Mouse (Mus musculus) mouse trophoblast stem cell (cell line): ENCODE measurements around the gene Amigo1.

Experiments
- in situ Hi-C, 2 experiments: fragments of 300-500 bp; cut with MseI, MboI; formaldehyde crosslinking; loops; 2 replicates in 1 of 2; 3 replicates in 1 of 2; pipeline ENCODE4 v1.15.1; 2025

The Amigo1 gene

DNA sequence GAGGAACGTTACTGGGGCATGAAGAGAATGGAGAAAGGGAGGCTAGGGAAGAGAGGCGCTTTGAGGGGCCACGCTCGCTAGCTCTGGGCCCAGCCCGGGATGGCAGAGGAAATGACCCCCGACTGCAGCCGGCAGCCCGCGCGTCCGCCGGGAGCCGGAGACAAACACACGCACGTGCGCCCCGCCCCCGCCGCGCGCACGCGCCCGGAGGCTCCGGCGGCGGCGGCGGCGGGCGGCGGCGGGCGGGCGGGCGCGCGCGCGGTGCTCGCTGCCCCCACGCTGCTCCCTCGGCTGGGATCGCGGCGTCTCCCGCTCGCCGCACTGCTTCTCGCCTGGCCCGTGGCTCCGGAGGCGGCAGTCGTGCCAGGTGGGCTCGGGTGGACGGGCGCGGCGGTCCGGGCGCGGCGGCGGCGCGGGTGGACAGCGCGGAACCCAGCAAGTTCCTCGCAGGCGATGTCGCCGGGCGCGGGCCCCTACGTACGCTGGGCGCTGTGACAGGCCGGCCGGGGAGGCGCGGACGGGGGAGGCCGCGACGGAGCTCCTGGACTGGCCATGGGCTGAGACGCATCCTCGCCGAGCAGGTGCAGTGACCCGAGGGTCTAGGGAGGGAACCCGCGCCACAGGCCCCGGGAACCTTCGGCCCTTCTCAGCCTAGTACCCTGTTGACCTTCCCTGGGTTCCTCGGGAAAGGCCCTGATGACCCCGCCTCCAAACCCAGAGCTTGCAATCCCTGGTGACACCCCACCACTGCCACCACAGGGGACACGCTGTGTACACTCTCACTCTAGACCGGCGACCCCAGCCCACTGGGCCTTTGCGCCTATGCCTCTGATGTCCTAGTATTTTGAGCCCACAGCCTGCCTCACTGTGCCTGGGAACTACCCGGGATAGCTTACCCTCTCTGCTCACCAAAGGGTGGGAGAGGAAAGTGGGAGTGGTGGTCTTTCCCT lies at the start of gene Amigo1:
Gene Amigo1, plus strand, starts transcription at position 238 of the 950 bp plus-strand sequence.
- in situ Hi-C loops: no loop called here

DNA sequence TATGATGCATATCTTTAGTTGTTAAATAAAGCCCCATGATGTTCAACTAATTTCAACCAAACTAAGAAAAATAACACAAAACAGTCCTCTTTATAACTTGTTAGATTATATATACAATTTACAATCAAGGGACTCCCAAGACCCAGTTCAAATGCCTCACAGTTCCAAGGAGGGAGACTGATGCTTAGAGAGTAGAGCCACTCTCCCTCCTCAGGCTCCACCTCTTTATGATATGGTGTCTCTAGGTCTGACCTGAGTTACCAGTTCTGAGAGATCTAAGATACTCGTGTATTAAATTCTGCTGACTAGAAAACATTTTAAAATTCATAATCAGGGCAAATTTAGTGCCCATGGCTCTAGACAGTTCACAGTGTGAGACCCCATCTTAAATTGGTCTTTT lies 47.0 kb upstream of the Amigo1 start:
- in situ Hi-C loops: no loop called here

DNA sequence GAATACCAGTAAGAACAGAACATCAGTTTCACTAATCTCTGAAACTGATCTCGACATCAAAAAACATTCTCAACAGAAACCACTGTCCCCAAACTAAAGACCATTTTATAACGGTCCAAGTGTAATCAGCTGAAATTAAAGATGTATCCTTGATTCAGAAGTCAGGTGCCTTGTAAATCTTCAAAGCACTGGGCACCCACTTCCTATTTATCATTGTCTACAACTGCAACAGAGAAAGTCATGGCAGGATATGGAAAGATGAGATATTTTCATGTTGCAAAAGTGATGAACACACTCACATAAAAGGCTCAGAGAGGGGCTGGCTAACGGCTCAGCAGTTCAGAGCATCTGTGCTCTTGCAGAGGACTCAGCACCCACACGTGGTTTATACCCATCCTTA lies 45.3 kb upstream of the Amigo1 start:
- in situ Hi-C loops: no loop called here

DNA sequence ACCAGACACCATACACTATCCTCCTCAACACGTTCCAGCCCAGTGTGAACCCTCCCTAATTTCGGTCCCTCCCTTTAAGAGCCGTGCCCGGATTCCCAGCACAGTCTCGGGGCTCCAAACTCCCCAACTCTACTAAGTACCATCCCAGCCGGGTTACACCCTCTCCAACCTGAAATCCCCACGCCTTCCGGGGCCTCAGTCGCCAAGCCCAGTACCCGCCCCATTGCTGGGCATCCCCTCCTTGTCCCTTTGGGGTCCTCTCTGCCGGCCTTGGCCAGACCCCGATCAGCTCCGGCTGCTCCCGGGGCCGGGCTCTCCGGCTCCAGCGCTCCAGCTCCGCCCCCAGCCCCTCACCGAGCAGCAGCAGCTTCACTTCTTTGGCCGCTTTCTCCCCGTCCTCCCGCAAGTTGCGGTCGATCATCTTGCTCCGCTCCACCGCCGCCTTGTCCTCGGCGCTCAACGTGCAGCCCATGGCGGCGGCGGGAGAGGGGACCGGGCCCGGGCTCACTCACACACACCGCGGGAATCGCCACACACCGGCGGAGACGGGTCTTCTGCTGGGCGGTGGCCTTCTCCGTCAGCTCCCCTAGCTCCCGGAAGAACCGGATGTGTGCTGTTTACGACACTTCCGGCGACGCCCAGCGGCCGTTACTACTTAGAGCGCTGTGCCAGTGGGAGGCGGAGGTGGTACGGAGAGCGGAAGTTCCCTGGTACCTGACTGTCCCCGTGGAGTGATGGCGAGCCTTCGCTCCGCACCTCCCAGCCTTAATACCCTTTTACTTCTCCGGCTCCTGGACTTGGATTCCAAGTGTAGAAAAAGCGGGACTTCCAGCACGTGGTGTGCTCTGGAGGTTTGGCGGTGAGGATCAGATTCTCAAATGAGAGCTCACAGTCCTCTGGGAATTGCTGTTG lies 40.3 kb upstream of the Amigo1 start, which contains the start of gene Gnai3:
Gene Gnai3, minus strand, starts transcription at position 613 of the 912 bp plus-strand sequence.
- in situ Hi-C loops: loop anchor here (5.0 kb wide), 2 partner anchors 63 to 73 kb away; no protein-coding TSS in a partner anchor

DNA sequence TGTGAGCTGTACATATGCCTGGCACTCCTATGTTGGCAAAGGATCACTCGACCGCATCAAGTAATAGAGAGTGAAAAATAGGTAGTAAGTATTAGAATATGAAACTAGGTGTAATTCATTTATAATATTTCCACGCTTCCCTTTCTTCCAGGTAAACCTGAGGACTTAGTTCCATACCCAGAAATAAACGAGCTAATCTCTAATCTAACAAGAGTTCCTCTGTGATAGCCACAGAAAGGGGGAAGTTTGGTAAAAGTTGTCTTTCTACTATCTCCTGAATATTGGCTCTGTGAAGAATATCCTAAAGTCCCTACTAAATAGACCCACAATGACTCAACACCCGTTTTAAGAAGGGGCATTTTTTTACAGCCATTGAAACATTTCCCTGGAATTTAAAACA lies 39.5 kb upstream of the Amigo1 start:
- in situ Hi-C loops: loop anchor here (5.0 kb wide), 2 partner anchors 64 to 74 kb away; no protein-coding TSS in a partner anchor

DNA sequence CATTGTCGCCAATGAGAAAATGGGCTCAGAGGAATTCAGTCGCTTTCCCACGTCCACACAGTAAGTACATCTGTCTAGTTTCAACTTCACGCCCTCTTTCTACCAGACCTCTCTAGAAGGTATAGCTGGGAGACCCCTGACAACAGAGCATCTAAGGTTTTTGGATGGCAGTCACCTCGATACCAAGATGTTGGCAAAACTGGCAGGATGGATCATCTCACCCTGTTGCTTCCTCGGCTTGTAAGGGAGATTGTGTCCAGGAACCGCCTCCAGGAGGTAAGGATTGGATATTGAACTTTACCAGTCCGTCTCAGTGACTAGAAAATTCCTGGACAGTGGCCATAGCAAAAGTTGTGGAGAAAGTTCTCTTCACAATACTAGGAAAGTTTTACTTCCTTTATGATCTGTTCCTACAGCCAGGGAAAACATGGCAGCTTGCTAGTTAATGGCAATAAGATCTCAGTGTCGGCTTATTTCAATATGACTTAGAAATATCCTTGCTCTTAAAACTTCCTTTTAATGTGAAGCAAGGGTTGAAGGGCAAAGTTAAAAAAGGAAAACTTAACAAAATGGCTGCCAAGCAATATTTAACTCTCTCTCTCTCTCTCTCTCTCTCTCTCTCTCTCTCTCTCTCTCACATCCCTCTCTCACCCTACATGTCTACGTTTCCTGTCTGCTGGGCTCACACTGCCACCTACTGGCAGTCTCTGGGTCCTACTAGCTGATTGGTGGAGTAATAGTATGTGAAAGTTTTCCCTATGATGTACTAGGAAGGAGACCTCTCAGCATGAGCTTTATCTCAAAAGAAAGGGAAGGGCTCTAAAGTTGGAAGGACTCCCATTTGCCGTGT lies 38.5 kb upstream of the Amigo1 start:
- in situ Hi-C loops: loop anchor here (5.0 kb wide), 2 partner anchors 65 to 75 kb away; no protein-coding TSS in a partner anchor

DNA sequence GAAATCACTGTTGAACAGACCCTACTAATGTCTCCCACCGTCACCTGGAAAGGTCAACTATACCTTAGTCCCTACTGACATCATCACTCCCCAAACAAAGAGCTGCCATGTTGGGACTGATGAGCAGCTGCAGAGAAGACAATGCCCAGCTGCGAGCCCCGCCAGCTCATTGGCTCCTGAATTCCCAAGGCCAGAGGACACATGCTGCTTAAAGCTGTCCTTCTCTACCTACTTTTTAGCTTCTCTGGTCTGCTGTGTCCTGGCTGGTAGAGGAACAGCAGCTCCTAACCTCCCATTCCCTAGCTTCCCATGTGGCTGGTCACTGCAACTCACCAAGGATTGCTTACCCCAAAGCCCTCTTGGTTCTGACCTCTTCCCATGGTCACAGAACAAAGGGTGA lies 33.8 kb upstream of the Amigo1 start:
- in situ Hi-C loops: no loop called here

DNA sequence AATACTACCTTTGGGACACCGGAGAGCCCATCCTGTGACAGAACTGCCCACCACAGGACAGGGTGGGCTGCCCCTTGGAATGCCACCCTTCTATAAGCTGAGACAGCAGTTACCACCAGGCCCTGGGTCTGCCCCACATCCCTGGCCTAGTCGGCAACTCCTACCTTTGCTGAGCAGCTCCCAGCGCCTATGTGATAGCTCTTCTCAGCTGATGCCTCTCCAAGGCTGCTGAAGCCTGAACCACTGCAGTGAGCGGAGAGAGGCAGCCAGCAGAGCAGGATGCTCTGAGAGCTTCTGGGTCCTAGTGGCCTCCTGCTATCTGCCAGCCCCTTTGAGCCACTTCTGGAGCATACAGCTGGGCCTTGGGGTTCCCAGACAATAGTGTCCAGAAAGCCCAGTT lies 31.5 kb upstream of the Amigo1 start, which contains the start of gene Gpr61:
Gene Gpr61, minus strand, starts transcription at position 227 of the 400 bp plus-strand sequence.
- in situ Hi-C loops: no loop called here

DNA sequence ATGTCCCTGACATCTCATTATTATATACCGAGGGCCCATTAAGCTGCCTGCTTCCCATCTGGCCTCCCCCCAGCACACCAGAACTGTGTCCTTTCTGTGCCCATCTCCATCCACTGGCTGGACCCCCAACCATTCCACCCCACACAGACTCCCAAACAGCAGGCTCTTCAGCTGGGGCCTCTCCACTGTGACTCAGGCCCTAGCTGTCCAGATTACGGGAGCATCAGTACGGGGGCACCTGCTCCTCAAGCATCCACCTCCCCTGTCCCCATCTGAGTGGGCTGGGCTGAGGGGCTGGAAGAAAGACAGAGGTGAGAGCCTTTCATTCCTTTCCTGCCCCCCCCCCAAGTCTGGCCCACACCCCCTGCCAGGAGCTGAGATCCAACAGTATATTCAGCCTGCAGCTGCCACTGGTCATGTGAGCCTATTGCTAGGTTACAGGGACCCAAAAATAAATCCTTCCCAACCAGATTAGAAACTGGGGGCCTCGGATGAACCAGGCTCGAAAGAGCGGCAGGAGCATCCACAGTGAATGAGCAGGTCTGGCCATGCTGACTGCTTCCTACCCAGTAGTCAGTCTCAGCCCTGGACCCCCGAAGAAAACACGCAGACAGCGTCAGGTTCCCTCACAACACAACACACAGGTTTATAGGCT lies 27.6 kb upstream of the Amigo1 start:
- in situ Hi-C loops: no loop called here

DNA sequence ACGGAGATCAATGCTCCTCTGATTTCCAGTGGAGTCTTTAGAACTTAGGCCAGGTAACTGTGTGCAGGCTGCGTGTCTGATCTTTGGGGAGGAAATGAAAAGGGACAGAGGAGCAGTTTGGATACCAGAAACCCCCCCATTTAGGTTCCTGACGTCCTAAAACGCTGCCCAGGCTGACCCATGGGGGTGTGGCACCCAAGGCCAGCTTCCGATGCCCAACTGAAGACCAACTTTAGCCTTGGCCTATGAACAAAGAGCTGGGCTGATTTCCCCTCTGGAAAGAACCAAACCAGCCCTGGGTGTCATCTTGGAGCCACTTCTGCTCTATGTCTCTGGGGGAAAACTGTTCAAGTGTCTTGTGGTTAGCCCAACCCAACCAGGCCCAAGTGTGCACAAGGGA lies 22.0 kb upstream of the Amigo1 start:
- in situ Hi-C loops: loop anchor here (10.0 kb wide), 1 partner anchor 71 kb away; no protein-coding TSS in a partner anchor

DNA sequence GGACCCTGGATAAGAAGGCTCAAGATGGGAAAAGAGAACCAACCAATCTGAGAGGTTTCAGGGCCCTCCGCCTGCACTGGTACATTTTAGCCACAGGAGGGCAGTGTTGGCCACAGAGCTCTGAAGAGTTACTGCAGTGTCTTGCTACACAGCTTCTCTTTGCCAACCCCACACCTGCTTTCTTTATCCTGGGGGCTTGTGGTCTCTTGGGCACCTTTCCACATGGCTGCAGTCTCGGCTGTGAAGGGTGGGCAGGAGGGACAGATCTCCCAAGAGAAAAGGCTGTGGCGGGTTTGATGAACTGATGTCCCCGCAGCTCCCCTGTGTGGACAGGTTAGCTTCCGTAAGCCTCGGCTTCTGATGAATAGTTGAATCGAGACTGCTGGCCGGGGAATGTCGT lies 21.3 kb upstream of the Amigo1 start:
- in situ Hi-C loops: loop anchor here (10.0 kb wide), 1 partner anchor 70 kb away; no protein-coding TSS in a partner anchor

DNA sequence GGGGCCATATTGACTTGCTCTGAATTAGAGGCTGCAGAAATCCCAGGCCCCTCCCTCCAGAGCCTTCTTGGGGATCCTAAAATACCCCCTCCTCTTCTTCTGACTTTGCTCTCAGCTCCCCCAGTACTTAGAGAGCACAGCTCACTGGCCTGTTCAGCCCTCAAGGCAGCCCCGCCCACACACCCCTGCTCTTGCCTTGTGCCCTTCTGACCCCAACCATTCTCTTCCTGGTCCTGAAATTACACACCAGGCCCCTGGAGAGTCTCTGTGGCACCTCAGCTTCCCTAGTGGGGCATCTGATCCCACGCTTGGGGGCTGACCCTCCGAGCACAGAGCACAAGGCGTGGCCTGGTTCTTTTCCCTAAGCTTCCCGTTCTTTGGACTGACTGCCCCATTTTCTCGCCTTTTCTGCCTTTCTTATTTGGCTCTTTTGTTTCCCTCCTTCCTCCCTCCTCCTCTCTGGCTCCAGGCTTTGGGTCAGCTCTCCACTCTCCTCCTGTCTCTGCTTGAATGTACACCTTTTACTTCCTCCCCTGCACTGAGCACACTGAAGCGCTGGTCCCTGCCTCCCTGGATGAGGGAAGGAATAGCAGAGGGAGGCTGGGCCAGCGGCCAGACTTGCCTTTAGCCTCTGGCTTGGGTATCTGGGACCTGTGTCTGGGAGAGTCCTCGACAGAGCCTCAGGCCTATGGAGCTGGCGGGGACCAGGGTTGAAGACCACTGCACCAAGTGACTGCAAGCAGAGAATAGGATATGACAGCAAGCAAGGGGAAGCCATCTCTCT lies 20.4 kb upstream of the Amigo1 start:
- in situ Hi-C loops: loop anchor here (10.0 kb wide), 1 partner anchor 69 kb away; no protein-coding TSS in a partner anchor

DNA sequence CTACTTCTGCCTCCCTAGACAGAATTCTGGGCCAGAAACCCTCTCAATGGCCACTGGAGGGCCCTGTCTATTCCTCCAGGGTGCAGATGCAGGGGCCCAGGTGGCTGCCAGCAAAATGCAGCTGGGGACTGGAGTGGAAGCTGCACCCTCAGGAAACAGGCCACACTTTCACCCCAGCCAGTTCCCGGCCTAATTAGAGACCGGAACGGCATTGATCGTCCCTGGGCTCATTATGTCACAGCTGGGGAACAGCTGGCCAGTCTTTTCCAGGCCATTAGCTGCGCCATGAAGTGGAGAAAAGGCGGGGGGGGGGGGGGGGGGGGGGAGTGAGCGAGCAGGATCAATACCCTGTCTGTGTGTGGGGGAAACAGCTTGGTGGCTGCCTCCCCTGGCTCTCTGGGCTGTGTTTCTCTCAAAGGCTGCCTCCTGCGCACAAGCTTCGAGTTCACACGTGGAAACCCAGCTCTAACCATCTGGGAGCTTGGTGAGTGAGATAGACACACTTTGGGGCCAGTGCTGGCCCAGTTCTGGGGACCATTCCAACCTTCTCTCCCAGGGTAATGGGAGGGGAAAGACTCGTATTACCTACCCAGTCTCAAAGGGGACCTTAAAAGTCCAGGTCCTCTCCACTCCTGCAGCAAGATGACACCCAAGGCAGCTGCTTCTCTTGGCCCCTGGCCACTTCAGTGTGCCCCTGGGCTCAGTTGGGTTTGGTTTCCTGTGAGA lies 19.5 kb upstream of the Amigo1 start:
- in situ Hi-C loops: loop anchor here (10.0 kb wide), 1 partner anchor 68 kb away; no protein-coding TSS in a partner anchor

DNA sequence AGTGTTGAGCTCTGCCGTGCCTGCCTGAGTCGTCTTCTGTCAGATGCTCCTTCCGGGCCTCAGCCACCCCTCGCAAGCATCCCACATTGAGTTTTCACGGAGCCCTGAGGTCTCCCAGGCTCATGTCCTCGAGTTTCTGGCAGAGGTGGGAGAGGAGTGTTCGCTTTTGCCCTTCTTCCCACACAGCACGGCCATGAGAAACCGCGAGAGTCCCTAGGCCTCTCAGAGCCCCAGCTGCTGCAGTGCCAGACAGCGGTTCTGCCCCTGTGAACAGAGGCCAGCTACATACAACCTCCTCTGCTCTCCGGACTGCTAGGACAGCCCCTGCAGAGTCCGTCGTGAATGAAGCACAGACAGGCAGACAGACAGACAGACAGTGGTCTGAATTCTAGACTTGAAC lies 18.6 kb upstream of the Amigo1 start:
- in situ Hi-C loops: loop anchor here (10.0 kb wide), 1 partner anchor 67 kb away; no protein-coding TSS in a partner anchor

DNA sequence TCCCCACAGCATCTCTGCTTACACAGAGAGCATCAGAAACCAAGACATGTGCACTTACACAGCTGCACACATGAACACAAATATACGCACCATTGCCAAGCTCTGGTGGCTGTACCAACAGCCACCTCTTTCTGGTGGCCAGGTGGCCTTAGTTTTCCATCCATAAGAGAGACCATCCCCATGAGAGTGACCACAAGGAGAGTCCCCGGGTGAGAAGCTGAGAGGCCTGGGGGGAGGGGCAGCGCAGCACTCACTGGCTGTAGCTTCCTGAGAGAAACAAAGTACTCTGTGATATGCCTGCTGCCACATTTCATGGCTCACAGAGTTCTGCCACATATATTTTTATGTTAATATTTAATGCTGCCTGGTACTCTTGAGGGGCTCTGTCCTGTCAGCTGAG lies 16.9 kb upstream of the Amigo1 start:
- in situ Hi-C loops: loop anchor here (10.0 kb wide), 1 partner anchor 66 kb away; no protein-coding TSS in a partner anchor

DNA sequence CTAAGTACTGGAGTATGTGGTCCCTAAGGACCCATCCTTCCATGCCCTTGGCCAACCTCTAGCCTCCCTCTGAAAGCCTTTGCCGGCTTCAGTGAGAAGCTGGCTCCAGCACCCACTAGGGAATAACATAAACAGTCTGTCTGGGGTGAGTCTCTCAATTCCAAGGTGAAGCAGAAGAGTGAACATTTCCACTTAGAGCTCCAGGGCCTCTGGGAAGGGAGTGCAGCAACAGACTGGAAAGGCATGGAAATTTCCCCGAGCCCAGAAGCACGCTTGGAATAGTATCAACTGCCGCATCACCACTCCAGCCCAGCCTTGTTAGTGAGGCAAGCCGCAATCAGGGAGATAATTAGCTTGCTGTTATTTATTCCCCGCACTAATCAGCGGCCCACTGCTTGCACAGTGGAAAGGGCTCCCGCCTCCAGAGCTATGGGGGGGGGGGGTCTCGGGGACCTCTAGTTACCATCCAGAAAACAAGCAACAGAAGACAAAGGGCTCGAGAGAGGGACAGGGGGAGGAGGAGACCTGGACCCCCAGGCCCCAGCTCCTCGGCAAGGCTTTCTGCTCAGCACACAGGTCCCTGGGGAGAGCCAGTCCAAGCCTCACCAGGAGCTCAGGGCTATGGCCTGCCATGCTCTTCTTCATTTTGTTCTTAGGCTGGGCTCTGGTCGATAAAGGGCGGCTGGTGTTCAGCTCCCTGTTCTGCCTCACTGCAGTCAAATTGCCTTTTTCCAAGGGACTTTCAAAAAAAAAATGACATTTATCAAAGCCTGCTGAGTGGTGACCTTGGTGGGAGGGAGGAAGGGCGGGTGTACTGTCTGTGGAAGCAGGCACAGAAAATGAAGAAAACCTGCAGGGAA lies 11.2 kb upstream of the Amigo1 start:
- in situ Hi-C loops: no loop called here
